Mouse (Mus musculus): ENCODE results near the gene Klhl23. TPM values are rescaled to one million over a fixed set of nuclear protein-coding genes. Genes with fewer than 3 reads are reported as not detected.

The Klhl23 gene
- total RNA-seq, 2 experiments from 2014 or later, result 10.1 to 15.3 TPM

- no peak for DNase-seq
Observed at GRCm38 (mm10) chr2:69829680-69830079, 7.9 kb downstream of the Klhl23 start.

- no peak for DNase-seq
Observed at GRCm38 (mm10) chr2:69830116-69830515, 8.4 kb downstream of the Klhl23 start.

- DNase-seq, result no peak
Observed at GRCm38 (mm10) chr2:69837244-69837967, 15.7 kb downstream of the Klhl23 start.

- DNase-seq, result no peak
Observed at GRCm38 (mm10) chr2:69837996-69838395, 16.3 kb downstream of the Klhl23 start.

GRCm38 (mm10) chr2:69838707-69839106 is 17.0 kb downstream of the Klhl23 start:
- DNase-seq, result no peak

- no peak for DNase-seq
Observed at GRCm38 (mm10) chr2:69840261-69840660, 18.5 kb downstream of the Klhl23 start.

- no peak for DNase-seq
Observed at GRCm38 (mm10) chr2:69849215-69849614, 27.5 kb downstream of the Klhl23 start.

- DNase-seq, result no peak
Observed at GRCm38 (mm10) chr2:69851427-69852058, 29.8 kb downstream of the Klhl23 start.

GRCm38 (mm10) chr2:69856392-69856791 is 34.6 kb downstream of the Klhl23 start:
- no peak for DNase-seq

GRCm38 (mm10) chr2:69857882-69858281 is 36.1 kb downstream of the Klhl23 start:
- DNase-seq, result no peak

GRCm38 (mm10) chr2:69860972-69861452 is 39.3 kb downstream of the Klhl23 start:
- DNase-seq, result peak; percentile 44

GRCm38 (mm10) chr2:69861485-69862091 is 39.8 kb downstream of the Klhl23 start, which contains the start of gene Ssb:
Ssb (plus strand) TSS chr2:69861562.
- DNase-seq, result peak; percentile 96

- no peak for DNase-seq
Observed at GRCm38 (mm10) chr2:69862117-69862657, 40.4 kb downstream of the Klhl23 start.

GRCm38 (mm10) chr2:69883990-69884391 is 62.2 kb downstream of the Klhl23 start:
- DNase-seq, result no peak

- DNase-seq, result no peak
Observed at GRCm38 (mm10) chr2:69884581-69884980, 62.8 kb downstream of the Klhl23 start.

GRCm38 (mm10) chr2:69885050-69885449 is 63.3 kb downstream of the Klhl23 start:
- no peak for DNase-seq

- peak; percentile 94 for DNase-seq
Observed at GRCm38 (mm10) chr2:69885451-69886305, 63.9 kb downstream of the Klhl23 start, which contains the start of gene Mettl5. Mettl5 (minus strand) TSS chr2:69885615.
